Mouse (Mus musculus) hindbrain, embryonic 10.5 days (tissue): Measurements from ENCODE around the gene Glp2r. TPM values are rescaled to one million over a fixed set of nuclear protein-coding genes. Genes with fewer than 3 reads are reported as not detected.

Experiments used
- DNase-seq: peaks from one replicate; pipeline ENCODE4 v3.0.0-alpha.2; 2017; ENCODE audit warnings: low spot score
- H3K27ac ChIP-seq: fragments of 300-500 bp; sonication (generic); 2 replicates; pipeline ENCODE4 v1.5.1; 2016; ENCODE audit warnings: mild to moderate bottlenecking, moderate library complexity
- H3K27me3 ChIP-seq: fragments of 300-500 bp; sonication (generic); 2 replicates; pipeline ENCODE4 v1.6.1; 2016; ENCODE audit warnings: mild to moderate bottlenecking; ENCODE audit not compliant: poor library complexity, insufficient read depth, severe bottlenecking
- H3K36me3 ChIP-seq: fragments of 300-500 bp; sonication (generic); 2 replicates; pipeline ENCODE4 v1.6.1; 2016; ENCODE audit warnings: mild to moderate bottlenecking, moderate library complexity
- H3K4me1 ChIP-seq: fragments of 300-500 bp; sonication (generic); replicated peaks from 2 replicates; pipeline ENCODE4 v1.6.1; 2016; ENCODE audit warnings: mild to moderate bottlenecking
- H3K4me3 ChIP-seq: fragments of 300-500 bp; sonication (generic); 2 replicates; pipeline ENCODE4 v1.5.1; 2016; ENCODE audit warnings: mild to moderate bottlenecking, moderate library complexity
- H3K9me3 ChIP-seq: fragments of 300-500 bp; sonication (generic); 2 replicates; pipeline ENCODE4 v1.6.1; 2016; ENCODE audit warnings: mild to moderate bottlenecking, moderate library complexity
- WGBS: fragments of 180-500 bp; shearing (Covaris S2); methylation state at CpG from one replicate; pipeline ENCODE4 v1.1.7; 2016; 5-methylcytosine and 5-hydroxymethylcytosine counted together
- polyA plus RNA-seq: library from polyadenylated mRNA; unstranded; fragments of >200 nt; fragmentation: Nextera tagmentation; extraction: Ambion mirVana; gene quantifications from 2 replicates; pipeline ENCODE4 v1.2.1, GENCODE M21; 2016

Gene Glp2r
- polyA plus RNA-seq, 1 experiment from 2014 or later: not detected

DNA sequence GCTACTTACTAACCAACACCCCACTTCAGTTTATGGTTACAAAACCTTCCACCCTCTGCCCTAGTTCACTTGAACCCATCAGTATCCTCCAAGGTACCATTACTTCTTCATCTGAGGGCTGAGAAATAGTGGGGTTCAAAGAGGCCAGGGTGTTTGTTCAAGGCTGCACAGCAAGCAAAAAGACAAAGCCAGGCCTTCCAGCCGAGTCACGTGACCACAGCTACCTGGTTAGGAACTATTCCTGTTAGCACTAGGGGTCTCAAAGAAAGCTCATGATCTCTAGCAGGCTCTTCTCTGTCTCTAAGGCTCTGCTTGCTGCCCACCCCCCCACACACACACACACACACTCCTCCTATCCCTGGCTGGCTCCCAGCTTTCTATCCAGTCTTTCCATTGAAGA, 738 bp upstream of the Glp2r start:
- H3K27ac ChIP-seq: no peak overlapping the region
- no peaks in the 10 kb centered on the region for H3K9me3 ChIP-seq
- no peak for DNase-seq
- H3K27me3 ChIP-seq: no peaks in the 10 kb centered on the region
- H3K4me3 ChIP-seq: no peak overlapping the region
- H3K4me1 ChIP-seq: no peaks in the 10 kb centered on the region
- no peaks in the 10 kb centered on the region for H3K36me3 ChIP-seq
- 92% methylated on average over 2 of the region's 2 CpGs for WGBS

DNA sequence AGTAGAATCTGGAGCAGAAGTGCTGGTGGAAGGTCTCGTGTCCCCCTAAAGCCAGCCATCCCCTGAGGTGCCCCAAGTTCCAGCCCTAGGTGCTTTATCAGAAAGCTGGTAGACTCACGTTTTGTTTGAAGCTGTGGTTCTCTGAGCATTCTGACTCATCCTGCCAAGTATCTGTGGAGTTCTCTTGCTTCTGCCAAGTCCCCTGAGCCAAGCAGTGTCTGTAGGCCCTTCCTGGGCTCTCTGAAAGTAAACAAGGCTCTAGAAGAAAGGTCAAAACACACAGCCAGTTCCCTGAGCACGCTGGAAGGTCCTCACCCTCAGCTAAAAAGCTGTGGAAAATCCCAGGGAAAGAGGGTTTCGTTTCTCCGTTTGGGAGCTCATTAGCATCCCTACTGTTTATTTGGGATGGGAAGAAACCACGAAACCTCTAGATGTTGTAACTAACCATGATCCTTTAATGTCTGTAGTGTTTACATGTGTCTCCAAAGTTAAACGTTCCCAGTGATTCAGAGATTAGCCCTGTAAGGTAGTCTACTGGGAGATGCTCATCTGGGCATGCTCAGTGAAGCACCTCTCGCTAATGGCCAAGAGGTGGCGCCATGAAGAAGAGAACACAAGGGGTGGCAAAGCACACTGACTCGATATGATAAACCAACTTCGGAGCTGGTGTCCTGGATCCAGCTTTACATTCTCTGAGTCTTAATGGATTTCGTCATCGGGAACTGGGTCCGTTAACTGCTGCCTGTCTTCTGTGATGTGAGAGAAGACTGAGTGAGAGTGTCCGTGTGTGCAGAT, 13.4 kb downstream of the Glp2r start:
- Histone ChIP-seq H3K4me3 (no peak overlapping the region), H3K36me3 (no peaks in the 10 kb centered on the region), H3K4me1 (no peaks in the 10 kb centered on the region), H3K27me3 (no peaks in the 10 kb centered on the region), H3K9me3 (no peaks in the 10 kb centered on the region), H3K27ac (no peak overlapping the region)
- WGBS: 75% methylated on average over 15 of the region's 15 CpGs
- DNase-seq: no peak

DNA sequence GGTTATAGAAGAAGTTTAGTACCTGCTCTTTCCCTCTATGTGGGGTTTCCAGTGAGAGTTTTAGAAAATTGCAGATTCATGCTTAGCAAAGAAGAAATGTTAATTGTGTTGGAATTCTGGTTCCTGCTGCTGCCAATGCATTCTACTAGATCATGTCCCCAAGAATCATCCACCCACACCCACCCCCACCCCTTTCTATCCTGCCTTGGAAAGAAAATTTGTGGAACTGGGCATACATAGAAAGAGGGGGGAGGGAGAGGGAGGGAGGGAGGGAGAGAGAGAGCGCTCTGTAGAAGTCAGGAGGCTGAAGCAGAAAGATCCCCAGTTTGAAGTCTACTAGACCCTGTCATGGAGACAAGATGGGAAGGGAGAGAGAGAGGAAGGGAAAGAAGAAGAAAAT, 14.7 kb downstream of the Glp2r start:
- Histone ChIP-seq H3K4me1 (no peaks in the 10 kb centered on the region), H3K9me3 (no peaks in the 10 kb centered on the region), H3K27me3 (no peaks in the 10 kb centered on the region), H3K36me3 (no peaks in the 10 kb centered on the region), H3K4me3 (no peak overlapping the region), H3K27ac (no peak overlapping the region)
- 90% methylated on average over 1 of the region's 1 CpGs for WGBS
- DNase-seq: no peak

DNA sequence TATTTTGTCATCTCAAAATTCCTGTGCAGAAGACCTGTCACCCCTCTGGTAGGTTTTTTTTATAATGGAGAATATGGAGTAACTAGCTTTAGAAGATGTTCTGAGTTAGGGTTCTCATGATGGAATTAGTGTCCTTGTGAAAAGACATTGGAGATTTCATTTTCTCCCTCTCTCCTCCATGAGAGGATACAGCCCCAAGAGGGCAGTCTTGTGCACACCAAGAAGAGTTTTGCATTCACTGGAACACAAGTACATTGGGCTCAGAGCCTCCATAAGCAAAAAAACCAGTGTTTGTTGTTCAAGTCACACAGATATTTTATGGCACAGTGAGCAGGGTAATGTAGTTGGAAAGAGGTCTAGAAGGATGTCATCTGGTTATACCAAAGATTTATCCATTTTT, 29.4 kb downstream of the Glp2r start:
- Histone ChIP-seq H3K4me3 (no peak overlapping the region), H3K27ac (no peak overlapping the region), H3K9me3 (no peaks in the 10 kb centered on the region), H3K27me3 (no peaks in the 10 kb centered on the region), H3K4me1 (no peaks in the 10 kb centered on the region), H3K36me3 (no peaks in the 10 kb centered on the region)
- no peak for DNase-seq

DNA sequence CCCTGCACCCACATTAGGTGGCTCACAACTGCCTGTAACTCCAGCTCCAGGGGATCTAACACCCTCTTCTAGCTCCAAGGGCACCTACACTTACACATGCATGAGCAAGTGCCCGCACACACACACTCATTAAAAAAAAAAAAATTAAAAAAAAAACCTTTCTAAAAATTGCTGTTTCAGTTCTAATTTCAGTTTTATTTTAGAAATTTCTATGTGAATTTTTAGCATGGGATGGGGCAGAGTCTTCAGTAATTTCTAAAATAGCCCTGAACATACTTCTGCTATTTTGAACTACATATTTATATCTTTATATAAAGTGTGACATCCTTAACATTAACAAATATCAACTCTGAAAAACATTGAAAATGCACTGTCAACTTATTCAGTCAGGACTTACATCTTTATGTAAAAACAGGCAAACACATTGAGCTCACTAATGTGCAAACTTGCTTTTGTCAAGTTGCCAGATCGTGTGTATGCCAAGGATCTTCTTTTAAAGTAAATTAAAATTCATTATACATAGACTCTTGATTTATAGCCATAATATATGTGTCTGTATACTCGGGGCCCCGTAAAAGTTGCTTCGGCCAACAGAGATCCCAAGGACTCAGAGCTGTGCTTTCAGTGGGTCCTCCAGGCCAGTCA, 32.0 kb downstream of the Glp2r start:
- Histone ChIP-seq H3K27me3 (no peaks in the 10 kb centered on the region), H3K27ac (no peak overlapping the region), H3K4me1 (no peaks in the 10 kb centered on the region), H3K36me3 (no peaks in the 10 kb centered on the region), H3K9me3 (no peaks in the 10 kb centered on the region), H3K4me3 (no peak overlapping the region)
- DNase-seq: no peak
- 95% methylated on average over 5 of the region's 5 CpGs for WGBS

DNA sequence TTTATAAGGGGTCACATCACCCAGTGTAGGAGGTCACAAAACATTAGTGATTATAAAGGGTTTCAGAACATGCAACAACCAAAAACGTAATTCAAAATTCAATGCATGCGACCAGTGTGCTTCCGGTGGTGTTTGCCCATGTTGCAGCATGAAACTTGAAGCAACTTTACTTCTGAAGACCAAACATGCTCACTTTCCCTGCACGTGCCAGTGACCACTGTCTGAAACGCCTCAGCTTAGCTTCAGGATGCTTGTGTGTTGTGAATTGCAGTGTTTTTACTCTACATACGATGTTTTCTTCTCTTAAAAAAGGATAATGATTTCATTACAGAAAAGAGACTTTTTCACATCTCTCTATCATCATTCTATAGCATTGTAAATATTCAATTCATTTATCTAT, 32.6 kb downstream of the Glp2r start:
- Histone ChIP-seq H3K36me3 (no peaks in the 10 kb centered on the region), H3K27me3 (no peaks in the 10 kb centered on the region), H3K9me3 (no peaks in the 10 kb centered on the region), H3K27ac (no peak overlapping the region), H3K4me1 (no peaks in the 10 kb centered on the region), H3K4me3 (no peak overlapping the region)
- no peak for DNase-seq
- WGBS: 87% methylated on average over 6 of the region's 6 CpGs

DNA sequence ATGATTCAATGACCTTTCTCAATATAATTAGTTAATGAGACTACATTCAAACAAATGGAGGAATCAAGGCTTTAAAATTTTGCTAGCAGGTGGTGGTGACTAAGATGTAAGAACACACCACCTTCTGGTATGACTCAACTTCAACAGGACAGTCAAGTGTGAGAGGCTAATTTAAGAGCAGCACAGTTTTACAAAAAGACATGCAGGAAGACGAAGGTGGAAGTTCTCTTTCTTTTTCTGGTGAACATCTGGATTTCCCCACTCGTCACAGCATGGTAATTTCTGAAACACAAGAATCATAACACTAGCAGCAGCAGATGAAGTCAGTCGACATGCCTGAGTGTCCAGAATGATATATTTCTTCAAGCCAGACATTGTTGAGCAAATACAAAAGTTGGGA, 36.4 kb downstream of the Glp2r start:
- H3K27ac ChIP-seq: no peak overlapping the region
- H3K4me1 ChIP-seq: no peaks in the 10 kb centered on the region
- no peak for DNase-seq
- 83% methylated on average over 3 of the region's 3 CpGs for WGBS
- H3K27me3 ChIP-seq: no peaks in the 10 kb centered on the region
- no peaks in the 10 kb centered on the region for H3K36me3 ChIP-seq
- H3K4me3 ChIP-seq: no peak overlapping the region
- no peaks in the 10 kb centered on the region for H3K9me3 ChIP-seq

DNA sequence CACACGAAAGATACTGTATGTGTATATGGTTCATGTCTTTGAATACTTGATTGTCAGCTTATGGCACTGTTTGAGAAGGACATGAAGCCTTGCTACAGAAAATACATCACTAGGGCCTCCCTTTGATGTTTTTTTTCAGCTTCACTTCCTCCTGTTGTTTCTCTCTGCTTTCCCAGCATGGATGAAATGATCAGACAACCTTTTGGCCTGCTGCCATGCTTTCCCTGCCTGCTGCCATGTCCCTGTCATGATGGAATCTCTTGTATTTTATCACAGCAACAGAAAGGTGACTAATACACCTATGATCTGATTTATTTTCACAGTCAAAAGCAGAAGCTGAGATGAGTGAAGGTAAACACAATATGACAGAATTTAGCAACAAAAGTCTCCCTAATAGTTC, 37.2 kb downstream of the Glp2r start:
- no peaks in the 10 kb centered on the region for H3K27me3 ChIP-seq
- H3K4me1 ChIP-seq: no peaks in the 10 kb centered on the region
- H3K27ac ChIP-seq: no peak overlapping the region
- no peaks in the 10 kb centered on the region for H3K36me3 ChIP-seq
- no peaks in the 10 kb centered on the region for H3K9me3 ChIP-seq
- no peak for DNase-seq
- WGBS: 91% methylated on average over 1 of the region's 1 CpGs
- no peak overlapping the region for H3K4me3 ChIP-seq

DNA sequence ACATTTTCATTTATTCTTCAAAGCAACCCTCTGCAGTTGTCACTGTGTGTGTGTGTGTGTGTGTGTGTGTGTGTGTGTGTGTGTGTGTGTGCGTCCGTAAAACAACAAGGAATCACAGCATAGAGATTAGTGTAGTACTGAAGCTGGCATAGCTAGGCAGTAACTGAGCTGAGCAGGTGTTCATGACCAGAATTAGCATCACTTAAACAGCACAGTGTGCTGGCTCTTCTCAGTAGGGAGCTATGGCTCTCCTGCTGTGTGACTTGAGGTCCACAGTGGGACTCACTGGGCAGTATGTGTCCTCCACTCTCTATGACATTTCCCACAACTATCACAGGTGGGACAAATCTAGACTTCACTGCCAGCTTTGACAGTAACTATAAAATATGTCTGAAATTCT, 39.9 kb downstream of the Glp2r start:
- H3K4me3 ChIP-seq: no peak overlapping the region
- no peak overlapping the region for H3K27ac ChIP-seq
- WGBS: 94% methylated on average over 2 of the region's 2 CpGs
- no peaks in the 10 kb centered on the region for H3K4me1 ChIP-seq
- H3K36me3 ChIP-seq: no peaks in the 10 kb centered on the region
- no peaks in the 10 kb centered on the region for H3K27me3 ChIP-seq
- H3K9me3 ChIP-seq: no peaks in the 10 kb centered on the region
- no peak for DNase-seq

DNA sequence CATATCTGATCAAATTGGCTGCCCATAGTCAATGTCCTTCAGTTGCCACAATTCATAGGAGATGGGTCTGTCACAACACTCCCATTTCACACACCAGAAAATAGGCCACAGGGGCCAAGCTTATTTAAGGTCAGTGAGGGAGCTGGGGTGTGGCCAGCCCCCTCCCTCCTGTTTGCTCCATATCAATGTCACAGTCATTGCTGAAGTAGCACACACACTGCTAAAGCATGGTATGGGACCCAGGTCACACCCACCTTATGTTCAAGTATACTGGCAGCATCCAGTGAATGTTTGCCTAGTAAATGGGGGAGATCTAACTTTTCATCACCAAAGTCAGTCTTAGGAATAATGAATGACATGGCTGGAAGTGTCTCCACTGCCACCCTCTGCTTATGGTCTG, 42.2 kb downstream of the Glp2r start:
- Histone ChIP-seq H3K27ac (no peak overlapping the region), H3K4me3 (no peak overlapping the region), H3K27me3 (no peaks in the 10 kb centered on the region), H3K9me3 (no peaks in the 10 kb centered on the region), H3K4me1 (no peaks in the 10 kb centered on the region), H3K36me3 (no peaks in the 10 kb centered on the region)
- no peak for DNase-seq

DNA sequence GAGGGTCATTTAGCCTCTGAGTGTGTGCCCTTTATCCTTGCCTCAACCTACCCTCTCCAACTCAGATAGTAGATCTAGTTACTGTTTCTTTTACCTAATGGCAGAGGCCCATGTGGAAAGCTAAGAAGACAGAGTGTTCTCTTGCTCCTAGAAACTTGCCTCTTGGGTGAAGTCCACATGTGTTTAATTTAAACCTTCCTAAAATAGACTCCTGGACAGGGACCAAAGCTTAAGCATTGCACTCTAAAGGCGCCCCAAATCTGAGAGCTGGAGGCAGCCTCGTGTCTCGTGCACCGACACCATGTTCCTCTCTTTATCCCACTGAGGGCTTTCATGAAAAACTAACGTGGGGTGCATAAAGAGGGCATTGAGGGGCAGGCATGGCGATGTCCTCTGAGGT, 43.9 kb downstream of the Glp2r start:
- DNase-seq: no peak
- H3K4me3 ChIP-seq: no peak overlapping the region
- no peaks in the 10 kb centered on the region for H3K27me3 ChIP-seq
- no peaks in the 10 kb centered on the region for H3K4me1 ChIP-seq
- no peak overlapping the region for H3K27ac ChIP-seq
- H3K9me3 ChIP-seq: no peaks in the 10 kb centered on the region
- 79% methylated on average over 6 of the region's 6 CpGs for WGBS
- no peaks in the 10 kb centered on the region for H3K36me3 ChIP-seq

DNA sequence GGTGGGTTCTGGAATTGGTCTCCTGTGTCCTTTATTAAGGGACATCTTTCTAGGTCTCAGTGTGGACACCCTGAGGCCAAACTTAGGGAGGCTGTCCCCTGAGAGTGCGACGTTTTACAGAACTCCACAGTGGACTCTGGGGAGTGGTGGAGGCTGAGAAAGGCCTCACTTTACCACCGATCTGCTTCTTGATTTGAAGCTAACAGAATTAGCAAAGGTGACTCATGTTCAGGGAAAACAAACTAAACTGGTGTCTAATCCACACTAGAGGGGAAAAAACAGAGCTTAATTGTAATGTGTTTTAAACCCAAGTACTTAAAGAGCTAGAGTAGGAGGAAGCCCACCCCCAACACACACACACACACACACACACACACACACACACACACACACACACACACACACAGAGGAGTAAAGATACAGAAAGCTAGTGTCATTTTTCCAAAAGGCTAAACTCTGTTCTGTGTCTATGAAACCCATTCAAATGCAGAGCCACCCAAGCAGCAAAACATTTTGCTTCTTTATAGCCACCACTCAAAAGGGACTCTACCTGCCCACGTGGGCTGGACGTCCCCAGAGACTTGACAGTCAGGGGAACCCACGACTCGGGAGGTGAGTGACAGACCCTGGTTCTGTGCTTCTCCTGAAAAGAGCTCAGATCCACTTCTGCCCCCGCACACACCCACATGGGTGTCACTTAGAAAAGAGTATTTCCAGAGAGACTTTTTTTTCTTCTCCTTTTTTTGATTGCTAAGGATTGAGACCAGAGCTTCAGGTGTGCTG, 47.5 kb downstream of the Glp2r start:
- no peaks in the 10 kb centered on the region for H3K36me3 ChIP-seq
- no peak for DNase-seq
- H3K9me3 ChIP-seq: no peaks in the 10 kb centered on the region
- H3K4me1 ChIP-seq: no peaks in the 10 kb centered on the region
- no peak overlapping the region for H3K4me3 ChIP-seq
- 66% methylated on average over 8 of the region's 8 CpGs for WGBS
- H3K27me3 ChIP-seq: no peaks in the 10 kb centered on the region
- no peak overlapping the region for H3K27ac ChIP-seq

DNA sequence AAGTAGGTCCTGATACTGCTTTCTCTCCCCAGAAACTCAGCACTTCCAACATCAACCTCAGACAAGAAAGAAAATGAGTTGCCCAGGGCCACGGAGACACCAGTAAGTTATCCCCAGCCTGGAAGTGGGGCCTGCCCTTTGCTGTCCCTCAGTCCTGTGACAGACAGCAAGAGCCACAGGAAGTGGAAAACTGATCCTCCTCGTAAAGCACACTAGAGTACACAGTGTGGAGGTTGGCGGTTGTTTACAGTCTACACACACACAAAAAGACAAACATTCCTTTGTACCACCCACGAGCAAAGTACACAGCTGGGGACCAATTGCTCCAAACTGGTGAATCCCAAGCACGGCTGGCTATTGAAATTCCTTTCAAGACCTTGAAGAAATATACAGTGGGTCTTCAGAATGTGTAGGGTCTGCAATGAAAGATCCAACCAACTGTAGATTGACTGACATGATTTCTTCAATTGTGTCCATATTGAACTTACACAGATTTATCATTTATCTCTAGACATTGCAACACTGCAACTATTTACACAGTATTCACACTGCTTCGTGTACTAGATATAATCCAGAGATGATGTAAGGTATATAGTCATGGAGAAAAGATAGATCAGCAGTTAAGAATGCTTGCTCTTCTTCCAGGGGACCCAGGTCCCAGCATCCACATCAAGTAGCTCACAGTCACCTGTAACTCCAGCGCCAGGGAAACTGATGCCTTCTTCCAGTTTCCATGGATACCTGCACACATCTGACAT, 48.4 kb downstream of the Glp2r start:
- H3K27ac ChIP-seq: no peak overlapping the region
- 54% methylated on average over 7 of the region's 7 CpGs for WGBS
- H3K27me3 ChIP-seq: no peaks in the 10 kb centered on the region
- H3K4me3 ChIP-seq: no peak overlapping the region
- H3K36me3 ChIP-seq: no peaks in the 10 kb centered on the region
- no peak for DNase-seq
- no peaks in the 10 kb centered on the region for H3K4me1 ChIP-seq
- no peaks in the 10 kb centered on the region for H3K9me3 ChIP-seq
